Mouse (Mus musculus) ovary, adult 18-20 months (tissue): ENCODE measurements around the gene Pgap2.

Experiments
- DNase-seq: peaks from one replicate; pipeline ENCODE4 v3.0.0; 2022; ENCODE audit warnings: low spot score, mixed read lengths

The Pgap2 gene

GRCm38 (mm10) chr7:102209756-102210721 is at the start of gene Pgap2, which contains the start of gene Nup98:
Pgap2 (plus strand) TSS chr7:102210208.
Nup98 (minus strand) TSS chr7:102210176.
- DNase-seq = peak; percentile 99

- DNase-seq = no peak
Observed at GRCm38 (mm10) chr7:102170300-102170699, 39.7 kb upstream of the Pgap2 start.

GRCm38 (mm10) chr7:102183849-102184248 is 26.2 kb upstream of the Pgap2 start:
- no peak for DNase-seq

GRCm38 (mm10) chr7:102192356-102192755 is 17.7 kb upstream of the Pgap2 start:
- DNase-seq = no peak

GRCm38 (mm10) chr7:102200576-102200975 is 9.4 kb upstream of the Pgap2 start:
- DNase-seq = no peak

GRCm38 (mm10) chr7:102200996-102201785 is 8.8 kb upstream of the Pgap2 start:
- DNase-seq = no peak

GRCm38 (mm10) chr7:102204296-102204857 is 5.6 kb upstream of the Pgap2 start:
- no peak for DNase-seq

GRCm38 (mm10) chr7:102205646-102206045 is 4.4 kb upstream of the Pgap2 start:
- DNase-seq = no peak

- DNase-seq = no peak
Observed at GRCm38 (mm10) chr7:102208806-102209363, 1.1 kb upstream of the Pgap2 start.

GRCm38 (mm10) chr7:102211071-102211470 is 1.1 kb downstream of the Pgap2 start:
- DNase-seq = no peak

- no peak for DNase-seq
Observed at GRCm38 (mm10) chr7:102221899-102222298, 11.9 kb downstream of the Pgap2 start.

- no peak for DNase-seq
Observed at GRCm38 (mm10) chr7:102222336-102222735, 12.3 kb downstream of the Pgap2 start.

- DNase-seq = peak; percentile 64
Observed at GRCm38 (mm10) chr7:102222830-102223556, 13.0 kb downstream of the Pgap2 start.

- DNase-seq = peak; percentile 69
Observed at GRCm38 (mm10) chr7:102223883-102224738, 14.1 kb downstream of the Pgap2 start.

GRCm38 (mm10) chr7:102226051-102226450 is 16.0 kb downstream of the Pgap2 start:
- no peak for DNase-seq

GRCm38 (mm10) chr7:102228049-102228670 is 18.2 kb downstream of the Pgap2 start:
- no peak for DNase-seq

GRCm38 (mm10) chr7:102229814-102230213 is 19.8 kb downstream of the Pgap2 start:
- DNase-seq = peak; percentile 57

- no peak for DNase-seq
Observed at GRCm38 (mm10) chr7:102233059-102233458, 23.1 kb downstream of the Pgap2 start.

GRCm38 (mm10) chr7:102238686-102239286 is 28.8 kb downstream of the Pgap2 start:
- DNase-seq = no peak
